Mouse (Mus musculus) layer of hippocampus, adult 9-11 months (tissue): ENCODE results near the gene Rptor.

Experiments
- DNase-seq: peaks from one replicate; pipeline ENCODE4 v3.0.0; 2022

Rptor gene

GRCm38 (mm10) chr11:119788919-119789713 is 186.4 kb downstream of the Rptor start:
- no peak for DNase-seq

- no peak for DNase-seq
Observed at GRCm38 (mm10) chr11:119791923-119792564, 189.3 kb downstream of the Rptor start.

- no peak for DNase-seq
Observed at GRCm38 (mm10) chr11:119793378-119793777, 190.7 kb downstream of the Rptor start.

GRCm38 (mm10) chr11:119794020-119794419 is 191.3 kb downstream of the Rptor start:
- DNase-seq: no peak

- peak; percentile 35 for DNase-seq
Observed at GRCm38 (mm10) chr11:119794671-119795070, 192.0 kb downstream of the Rptor start.

GRCm38 (mm10) chr11:119796406-119796805 is 193.7 kb downstream of the Rptor start:
- peak; percentile 65 for DNase-seq

GRCm38 (mm10) chr11:119796846-119797245 is 194.1 kb downstream of the Rptor start:
- DNase-seq: no peak

GRCm38 (mm10) chr11:119799536-119799935 is 196.8 kb downstream of the Rptor start:
- no peak for DNase-seq

- no peak for DNase-seq
Observed at GRCm38 (mm10) chr11:119801855-119802254, 199.2 kb downstream of the Rptor start.

GRCm38 (mm10) chr11:119802947-119803346 is 200.2 kb downstream of the Rptor start:
- no peak for DNase-seq

GRCm38 (mm10) chr11:119804392-119804791 is 201.7 kb downstream of the Rptor start:
- no peak for DNase-seq

GRCm38 (mm10) chr11:119805112-119805750 is 202.5 kb downstream of the Rptor start:
- no peak for DNase-seq

GRCm38 (mm10) chr11:119806539-119806938 is 203.8 kb downstream of the Rptor start:
- no peak for DNase-seq

GRCm38 (mm10) chr11:119807431-119808031 is 204.8 kb downstream of the Rptor start:
- peak; percentile 61 for DNase-seq

GRCm38 (mm10) chr11:119808647-119809280 is 206.1 kb downstream of the Rptor start:
- no peak for DNase-seq

- no peak for DNase-seq
Observed at GRCm38 (mm10) chr11:119809309-119809708, 206.6 kb downstream of the Rptor start.

- DNase-seq: peak; percentile 74
Observed at GRCm38 (mm10) chr11:119811022-119811421, 208.3 kb downstream of the Rptor start.

GRCm38 (mm10) chr11:119811598-119811997 is 208.9 kb downstream of the Rptor start:
- no peak for DNase-seq

- no peak for DNase-seq
Observed at GRCm38 (mm10) chr11:119812093-119812492, 209.4 kb downstream of the Rptor start.

- DNase-seq: no peak
Observed at GRCm38 (mm10) chr11:119814035-119814558, 211.4 kb downstream of the Rptor start.

- no peak for DNase-seq
Observed at GRCm38 (mm10) chr11:119816798-119817361, 214.2 kb downstream of the Rptor start.

- DNase-seq: no peak
Observed at GRCm38 (mm10) chr11:119817362-119817837, 214.7 kb downstream of the Rptor start.
